Mouse (Mus musculus): ENCODE results near the gene Cav3. TPM values are rescaled to one million over a fixed set of nuclear protein-coding genes. Genes with fewer than 3 reads are reported as not detected.
A peak's percentile ranks its signal among the peaks of the same experiment; 100 is the strongest.

Gene Cav3
- total RNA-seq, 1 experiment from 2014 or later: not detected

GRCm38 (mm10) chr6:112495219-112495618 is 35.9 kb downstream of the Cav3 start:
- DNase-seq: no peak

- peak; percentile 35 for DNase-seq
Measured at GRCm38 (mm10) chr6:112496291-112497060, 37.2 kb downstream of the Cav3 start.

- DNase-seq: no peak
Measured at GRCm38 (mm10) chr6:112497456-112497855, 38.2 kb downstream of the Cav3 start.

- DNase-seq: no peak
Measured at GRCm38 (mm10) chr6:112498716-112499115, 39.4 kb downstream of the Cav3 start.

GRCm38 (mm10) chr6:112499456-112499855 is 40.2 kb downstream of the Cav3 start:
- no peak for DNase-seq

GRCm38 (mm10) chr6:112501156-112501555 is 41.9 kb downstream of the Cav3 start:
- DNase-seq: peak; percentile 78

- no peak for DNase-seq
Measured at GRCm38 (mm10) chr6:112507617-112508016, 48.3 kb downstream of the Cav3 start.

- no peak for DNase-seq
Measured at GRCm38 (mm10) chr6:112509590-112510131, 50.4 kb downstream of the Cav3 start.

GRCm38 (mm10) chr6:112510346-112510745 is 51.0 kb downstream of the Cav3 start:
- DNase-seq: no peak

GRCm38 (mm10) chr6:112514591-112514990 is 55.3 kb downstream of the Cav3 start:
- no peak for DNase-seq

- DNase-seq: no peak
Measured at GRCm38 (mm10) chr6:112516496-112516895, 57.2 kb downstream of the Cav3 start.

GRCm38 (mm10) chr6:112517572-112517971 is 58.3 kb downstream of the Cav3 start:
- no peak for DNase-seq

GRCm38 (mm10) chr6:112517991-112518390 is 58.7 kb downstream of the Cav3 start:
- no peak for DNase-seq

Other genes with a start within 250 kb of the Cav3 start
- gene Lmcd1, start 185.7 kb upstream of the Cav3 start, total RNA-seq (2021): 5.6 and 8.4 TPM in 2 replicates
- 4.5 and 4.8 TPM in 2 replicates for gene Ssu2, start 71.5 kb upstream of the Cav3 start, total RNA-seq (2021)
- gene Oxtr, start 30.4 kb downstream of the Cav3 start, total RNA-seq (2021): 63.3 and 80.2 TPM in 2 replicates
- gene Rad18, start 237.2 kb downstream of the Cav3 start, total RNA-seq (2021): 9.3 and 10.4 TPM in 2 replicates

All from adrenal gland, postnatal 14 days (tissue).